Mouse (Mus musculus): ENCODE data around the gene Cbl.

DNA sequence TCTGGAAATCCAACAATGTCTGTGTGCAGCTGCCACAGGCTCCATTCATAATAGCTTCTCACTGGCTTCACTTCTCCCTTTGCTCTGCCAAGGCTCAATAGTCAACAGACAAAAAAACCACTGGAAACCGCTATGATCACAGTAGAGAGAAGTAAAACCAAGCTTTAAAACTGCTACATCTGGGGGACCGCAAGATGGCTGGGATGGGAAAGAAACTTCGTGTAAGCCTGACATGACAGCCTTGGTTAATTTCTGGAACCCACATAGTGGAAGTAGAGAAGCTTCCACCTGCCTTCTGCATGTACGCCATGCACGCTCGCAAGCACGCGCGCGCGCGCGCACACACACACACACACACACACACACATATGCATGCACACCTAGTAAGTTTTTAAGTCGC, 20.3 kb downstream of the Cbl start:
- TF ChIP-seq POLR2A (IDR thresholded peaks at IDR 0.05; ENCODE audit: extremely low read depth, insufficient read depth, low read length) (no peak), CTCF (IDR thresholded peaks at IDR 0.05; ENCODE audit: extremely low read depth, insufficient read depth, low read length) (no peak)

Measured in cortical plate, adult 2 months (tissue).